ENCODE assay signal across 20 mouse cellular contexts in the genomic region with DNA sequence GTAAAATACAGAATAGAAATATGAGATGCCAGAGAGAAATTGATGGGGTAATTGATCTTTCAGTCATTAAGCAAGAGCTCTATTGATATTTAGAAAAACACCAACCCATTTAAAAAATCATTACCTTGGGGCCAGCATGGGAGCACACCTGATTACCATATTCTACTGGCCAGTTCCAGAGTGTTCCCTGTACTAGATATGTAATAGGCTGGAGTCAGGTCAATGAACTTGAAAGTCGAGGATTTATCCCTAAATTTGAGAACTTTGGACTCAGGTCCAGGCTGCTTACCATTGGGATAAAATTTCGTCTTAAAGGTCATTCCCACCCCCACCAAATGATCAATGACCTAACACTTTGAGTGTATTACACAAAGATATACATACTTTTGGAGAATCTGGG.
A peak's percentile ranks its signal among the peaks of the same experiment; 100 is the strongest.
DNase-seq lines count a peak whose midpoint lies in the region; ATAC-seq and TF ChIP-seq lines count a peak whose summit lies in the region.
"Had no signal": no experiment of that assay in that cellular context is flagged by ENCODE, and none has a peak within 500 bp of the region (broad histone marks: within the 10 kb centered on the region; RNA-seq: fewer than 3 reads in every experiment).

No protein-coding gene starts in this region.

- H3K36me3 ChIP-seq in liver, embryonic 16.5 days (ENCODE audit: control insufficient read depth, insufficient read depth), result no peaks in the 10 kb centered on the region
- no peaks in the 10 kb centered on the region for H3K36me3 ChIP-seq in liver, embryonic 12.5 days
- H3K36me3 ChIP-seq: embryonic facial prominence, embryonic 13.5 days; embryonic facial prominence, embryonic 15.5 days; forebrain, embryonic 10.5 days; forebrain, embryonic 12.5 days had no signal

- ATAC-seq in liver, embryonic 16.5 days (ENCODE audit: low read depth), result peak; percentile 53; the same call in 1 of the 2 replicates
- ATAC-seq in liver, embryonic 12.5 days, result no peak
- ATAC-seq: forebrain, embryonic 14.5 days; forebrain, embryonic 16.5 days had no signal

- 37% methylated on average over 2 of the region's 2 CpGs for WGBS in liver, embryonic 16.5 days (ENCODE audit: insufficient replicate concordance)
- WGBS in liver, embryonic 12.5 days (ENCODE audit: insufficient replicate concordance), result 34% methylated on average over 2 of the region's 2 CpGs

- H3K4me2 ChIP-seq in liver, embryonic 16.5 days (ENCODE audit: low read depth, low read length), result no peak overlapping the region
- no peak overlapping the region for H3K4me2 ChIP-seq in liver, embryonic 12.5 days
- H3K4me2 ChIP-seq: embryonic facial prominence, embryonic 13.5 days; embryonic facial prominence, embryonic 15.5 days; forebrain, embryonic 12.5 days had no signal

- no peak overlapping the region for H3K9ac ChIP-seq in liver, embryonic 16.5 days (ENCODE audit: low read depth, low read length)
- H3K9ac ChIP-seq in liver, embryonic 12.5 days, result no peak overlapping the region
- H3K9ac ChIP-seq: embryonic facial prominence, embryonic 13.5 days; embryonic facial prominence, embryonic 15.5 days; forebrain, embryonic 12.5 days had no signal

- TF ChIP-seq CTCF in layer of hippocampus, adult 2 months (conservative IDR thresholded peaks at IDR 0.05), result no peak

- no peaks in the 10 kb centered on the region for H3K9me3 ChIP-seq in liver, embryonic 16.5 days (replicated peaks; ENCODE audit: control insufficient read depth, low read length)
- no peaks in the 10 kb centered on the region for H3K9me3 ChIP-seq in liver, embryonic 12.5 days (replicated peaks)
- H3K9me3 ChIP-seq: embryonic facial prominence, embryonic 13.5 days; embryonic facial prominence, embryonic 15.5 days; forebrain, embryonic 10.5 days; forebrain, embryonic 12.5 days had no signal

- no peaks in the 10 kb centered on the region for H3K4me1 ChIP-seq in liver, embryonic 16.5 days (ENCODE audit: control insufficient read depth, low read depth, low read length)
- no peaks in the 10 kb centered on the region for H3K4me1 ChIP-seq in liver, embryonic 12.5 days
- H3K4me1 ChIP-seq: embryonic facial prominence, embryonic 13.5 days; embryonic facial prominence, embryonic 15.5 days; forebrain, embryonic 10.5 days; forebrain, embryonic 12.5 days had no signal

- H3K27ac ChIP-seq in layer of hippocampus, adult 2 months, result peak overlapping the region; percentile 67; the same call in 1 of the 2 replicates
- no peak overlapping the region for H3K27ac ChIP-seq in liver, embryonic 16.5 days (ENCODE audit: low read length)
- no peak overlapping the region for H3K27ac ChIP-seq in liver, embryonic 12.5 days
- H3K27ac ChIP-seq: embryonic facial prominence, embryonic 13.5 days; embryonic facial prominence, embryonic 15.5 days; forebrain, embryonic 10.5 days; forebrain, embryonic 12.5 days had no signal

- H3K4me3 ChIP-seq in layer of hippocampus, adult 2 months, result no peak overlapping the region
- H3K4me3 ChIP-seq in liver, embryonic 16.5 days (ENCODE audit: low read depth, low read length), result no peak overlapping the region
- H3K4me3 ChIP-seq in liver, embryonic 12.5 days, result no peak overlapping the region
- H3K4me3 ChIP-seq: embryonic facial prominence, embryonic 13.5 days; embryonic facial prominence, embryonic 15.5 days; erythroblast, embryonic 14.5 days; forebrain, embryonic 10.5 days; forebrain, embryonic 12.5 days had no signal

- H3K27me3 ChIP-seq in liver, embryonic 16.5 days (ENCODE audit: control insufficient read depth, insufficient read depth, low read depth, low read length), result no peaks in the 10 kb centered on the region
- no peaks in the 10 kb centered on the region for H3K27me3 ChIP-seq in liver, embryonic 12.5 days (replicated peaks)
- H3K27me3 ChIP-seq: embryonic facial prominence, embryonic 13.5 days; embryonic facial prominence, embryonic 15.5 days; forebrain, embryonic 12.5 days had no signal

- no peak for DNase-seq in layer of hippocampus, adult 2 months (ENCODE audit: low spot score in 2 of 2)
- DNase-seq in layer of hippocampus, postnatal 14 days (ENCODE audit: low spot score in 2 of 2), result no peak
- DNase-seq: adrenal gland, postnatal 10 days; adrenal gland, postnatal 25 days; cerebellum, adult 11 months; cerebellum, adult 18-20 months; cerebellum, adult 8-10 months; cerebellum, adult 9-11 months; cerebellum, postnatal 14 days; cerebellum, postnatal 36 days; embryo, embryonic 11 days had no signal
